Mouse (Mus musculus): ENCODE measurements around the gene 1810043G02Rik. TPM values are rescaled to one million over a fixed set of nuclear protein-coding genes. Genes with fewer than 3 reads are reported as not detected.
"Not testable (repeated sequence)": the region's sequence is repeated elsewhere in the genome, so short reads cannot be mapped to it uniquely, and the experiment has no call there.

1810043G02Rik gene
- 10 to 100 TPM; 10.7 to 13.5 (median 12.2) TPM for total RNA-seq (2022)

DNA sequence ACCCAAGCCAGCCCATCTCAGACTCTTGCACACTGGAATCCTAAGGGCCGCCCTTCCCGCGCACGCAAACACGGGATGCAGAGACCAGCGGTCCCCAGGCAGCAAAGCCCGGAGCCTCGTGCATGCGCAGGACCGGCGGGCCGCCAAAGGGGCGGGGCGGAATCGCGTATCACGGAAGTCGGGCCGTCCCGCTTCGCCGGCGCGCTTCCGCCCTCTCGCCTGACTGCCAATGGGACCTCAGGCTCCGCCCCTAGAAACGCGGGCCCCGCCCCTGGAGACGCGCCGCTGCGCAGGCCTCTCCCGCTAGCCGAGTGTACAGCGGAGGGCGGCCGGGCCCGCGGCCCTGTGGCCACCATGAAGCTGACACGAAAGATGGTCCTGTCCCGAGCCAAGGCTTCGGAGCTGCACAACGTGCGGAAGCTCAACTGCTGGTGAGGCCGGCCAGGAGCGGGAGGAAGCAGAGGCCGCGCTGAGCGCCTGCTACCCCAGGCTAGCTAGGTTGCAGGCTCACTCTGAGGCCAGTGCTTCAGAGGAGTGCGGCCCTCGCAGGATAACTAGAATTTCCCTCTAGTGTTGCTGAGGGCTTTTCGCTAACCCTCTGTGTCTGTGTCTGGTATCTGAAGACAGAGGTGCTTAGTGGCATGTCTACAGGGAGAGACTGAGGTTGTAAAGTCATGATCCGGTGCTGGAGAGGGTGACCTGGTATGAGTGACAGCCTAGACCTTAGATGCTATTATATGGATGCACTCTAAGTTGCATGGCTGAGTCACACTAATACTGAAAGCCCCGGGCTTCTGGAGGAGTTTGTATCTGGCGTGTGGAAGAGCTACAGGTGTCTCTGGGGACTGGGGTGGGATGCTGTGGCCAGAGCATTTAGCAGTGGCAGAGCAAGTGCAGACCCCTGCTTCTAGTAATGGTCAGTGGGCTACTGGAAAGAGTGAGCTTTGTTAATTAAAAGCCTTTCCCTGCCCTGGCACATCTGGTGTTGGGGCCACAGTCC lies at the start of gene 1810043G02Rik:
Gene 1810043G02Rik, plus strand, starts transcription at position 174 of the 1,000 bp plus-strand sequence.
- peak; percentile 99 for DNase-seq (ENCODE audit: low spot score)

DNA sequence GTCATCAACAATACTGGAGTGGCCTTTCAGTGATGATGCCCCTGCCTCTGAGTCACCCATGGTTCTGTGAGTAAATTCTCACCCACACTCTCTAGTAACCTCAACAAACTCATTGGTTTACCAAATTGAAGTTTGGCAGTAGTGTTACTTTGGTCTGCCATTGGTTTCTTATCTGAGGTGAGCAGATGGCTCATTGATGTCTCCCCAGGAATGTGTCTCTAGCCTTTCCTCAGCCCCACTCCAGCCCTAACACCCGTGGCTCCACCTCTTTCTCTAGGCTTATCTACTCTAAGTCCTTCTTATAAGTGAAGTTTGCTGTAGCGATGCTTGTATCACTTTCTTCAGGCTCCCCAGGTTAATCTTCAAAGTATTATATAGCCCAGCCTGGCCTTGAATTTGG lies 38.6 kb upstream of the 1810043G02Rik start:
- no peak for DNase-seq (ENCODE audit: low spot score)

DNA sequence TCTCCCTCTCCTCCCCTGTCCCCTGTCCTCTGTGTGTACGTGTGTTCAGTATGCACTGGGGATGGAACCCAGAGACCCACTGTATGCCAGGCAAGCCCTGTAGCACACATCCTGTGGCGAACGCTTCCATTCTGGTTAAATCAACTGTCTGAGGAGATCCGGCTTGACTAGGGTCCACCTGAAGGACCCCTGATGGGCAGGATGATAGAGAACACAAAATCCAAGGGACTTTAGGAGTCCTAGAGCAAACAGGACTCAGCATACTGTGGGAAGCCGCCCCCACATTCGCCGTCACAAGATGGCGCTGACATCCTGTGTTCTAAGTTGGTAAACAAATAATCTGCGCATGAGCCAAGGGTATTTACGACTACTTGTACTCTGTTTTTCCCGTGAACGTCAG lies 27.9 kb upstream of the 1810043G02Rik start:
- DNase-seq (ENCODE audit: low spot score): not testable (repeated sequence)

DNA sequence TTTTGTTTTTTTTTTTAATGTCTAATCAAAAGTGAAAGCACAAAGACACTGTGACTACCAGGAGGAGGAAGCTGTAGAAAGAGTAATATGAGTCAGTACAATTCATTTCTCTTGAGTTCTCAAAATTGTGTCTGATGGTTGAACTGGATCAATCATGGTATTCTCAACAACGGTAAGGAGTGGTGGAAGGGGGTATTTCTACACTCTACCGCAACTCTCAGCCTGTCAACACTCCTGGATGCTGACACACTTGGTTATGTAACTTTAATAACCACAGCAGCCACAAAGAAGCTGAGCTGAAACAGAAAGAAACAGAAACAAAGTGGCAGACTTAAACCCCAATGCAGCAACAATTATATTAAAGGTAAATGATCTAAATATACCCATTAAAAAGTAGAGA lies 15.6 kb upstream of the 1810043G02Rik start:
- DNase-seq (ENCODE audit: low spot score): no peak

DNA sequence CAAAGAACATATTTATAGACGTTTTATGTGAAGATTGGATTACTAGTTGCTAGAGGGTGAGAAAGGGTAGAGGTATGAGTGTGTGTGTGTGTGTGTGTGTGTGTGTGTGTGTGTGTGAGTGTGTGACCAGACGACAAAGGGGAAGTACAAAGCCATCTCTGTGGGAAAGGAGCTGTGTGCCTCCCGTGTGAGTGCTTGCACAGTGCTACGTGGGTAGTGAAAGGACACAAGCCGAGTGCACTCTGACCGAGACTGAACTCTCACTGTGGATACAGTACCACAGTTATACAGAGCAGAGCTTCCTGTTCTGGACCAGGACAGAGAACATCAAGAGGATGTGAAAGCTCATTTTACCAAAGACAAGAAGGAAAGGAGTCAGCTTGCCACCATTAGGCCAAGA lies 14.4 kb upstream of the 1810043G02Rik start:
- no peak for DNase-seq (ENCODE audit: low spot score)

DNA sequence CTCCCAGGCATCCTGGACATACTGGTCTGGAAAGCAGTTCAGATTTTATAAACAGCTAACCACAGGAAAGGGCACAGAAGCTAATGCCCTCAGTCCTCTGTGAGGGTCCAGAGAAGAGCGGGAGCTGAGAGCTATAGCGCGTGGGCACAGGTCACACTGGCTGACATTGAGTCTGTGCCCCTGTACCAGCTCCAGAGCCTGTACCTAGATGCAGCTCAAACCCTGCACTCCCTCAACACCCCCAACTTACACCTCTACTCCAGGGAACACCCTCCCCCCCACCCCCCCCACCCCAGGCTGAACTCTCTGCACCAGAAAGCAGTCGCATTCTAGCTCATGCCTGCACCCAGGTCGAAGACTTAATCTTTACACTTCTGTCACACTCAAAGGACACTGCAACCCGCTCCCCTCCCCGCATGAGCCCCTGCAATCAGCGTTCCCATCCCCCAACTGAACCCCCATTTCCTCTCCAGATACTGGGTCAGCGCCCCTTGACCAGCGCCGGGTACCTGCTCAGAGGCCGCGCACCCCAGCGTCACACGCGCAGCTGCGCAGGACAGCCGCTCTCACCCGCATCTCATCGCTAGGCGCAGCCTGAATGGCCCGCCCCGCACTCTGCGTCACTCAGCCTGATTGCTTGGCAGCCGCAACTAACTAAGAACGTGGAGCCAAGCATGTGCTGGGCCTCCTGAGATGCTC lies 8.9 kb upstream of the 1810043G02Rik start:
- DNase-seq (ENCODE audit: low spot score): no peak

DNA sequence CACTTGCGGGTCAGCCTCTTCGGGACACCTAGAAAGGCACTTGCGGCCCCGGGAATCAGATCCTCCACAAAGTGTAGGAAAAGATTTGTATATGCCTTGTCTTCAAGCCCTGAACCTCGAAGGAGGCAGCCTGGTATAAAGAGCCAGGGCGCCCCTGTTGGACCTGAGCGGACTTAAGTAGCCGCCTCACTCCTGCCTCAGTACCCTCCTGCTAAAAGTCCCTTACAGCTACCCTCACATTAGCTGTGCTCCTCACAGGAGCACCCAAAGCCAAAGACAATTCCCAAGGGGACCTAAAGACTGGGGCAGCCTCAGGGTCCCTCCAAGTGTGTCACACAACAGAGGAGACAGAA lies 8.4 kb upstream of the 1810043G02Rik start:
- no peak for DNase-seq (ENCODE audit: low spot score)

DNA sequence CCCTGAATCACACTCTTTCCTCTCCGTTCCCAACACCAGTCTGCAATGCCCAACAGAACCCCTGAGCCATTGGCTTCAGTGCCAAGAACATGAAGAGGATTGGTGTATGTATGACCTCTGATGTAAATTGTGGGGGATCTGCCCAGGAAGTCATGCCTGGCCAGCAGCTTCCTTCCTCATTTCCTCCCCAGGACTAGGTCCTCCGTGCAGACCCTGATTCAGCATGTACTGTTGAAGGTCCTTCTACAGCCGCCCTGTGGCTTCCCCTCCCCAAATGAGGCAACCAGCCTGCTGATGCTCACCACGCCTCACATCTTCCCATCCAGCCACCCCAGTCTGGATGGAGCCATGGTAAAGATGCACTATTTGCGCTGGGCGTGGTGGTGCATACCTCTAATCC lies 7.8 kb upstream of the 1810043G02Rik start, which contains the start of gene Trpm2:
Gene Trpm2, minus strand, starts transcription at position 83 of the 400 bp plus-strand sequence.
- peak; percentile 47 for DNase-seq (ENCODE audit: low spot score)

DNA sequence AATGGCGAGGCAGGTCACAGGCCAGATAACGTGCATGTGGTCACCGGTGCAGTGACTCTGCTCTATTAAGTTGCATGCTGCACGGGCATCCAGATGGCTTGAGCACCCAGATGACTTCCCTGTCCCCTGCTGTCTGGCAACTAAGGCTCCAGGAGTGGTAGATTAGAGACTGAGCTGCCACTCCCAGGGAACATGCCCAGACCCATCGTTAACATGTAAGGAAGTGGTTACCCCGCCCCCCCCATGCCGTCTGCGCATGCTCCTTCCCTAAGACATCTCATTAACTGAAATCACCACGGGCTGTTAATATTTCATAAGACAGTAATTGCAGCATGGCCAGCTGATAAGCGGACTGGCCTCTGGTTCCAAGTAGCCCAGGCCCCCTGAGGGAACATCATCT lies 7.1 kb upstream of the 1810043G02Rik start:
- DNase-seq (ENCODE audit: low spot score): no peak

DNA sequence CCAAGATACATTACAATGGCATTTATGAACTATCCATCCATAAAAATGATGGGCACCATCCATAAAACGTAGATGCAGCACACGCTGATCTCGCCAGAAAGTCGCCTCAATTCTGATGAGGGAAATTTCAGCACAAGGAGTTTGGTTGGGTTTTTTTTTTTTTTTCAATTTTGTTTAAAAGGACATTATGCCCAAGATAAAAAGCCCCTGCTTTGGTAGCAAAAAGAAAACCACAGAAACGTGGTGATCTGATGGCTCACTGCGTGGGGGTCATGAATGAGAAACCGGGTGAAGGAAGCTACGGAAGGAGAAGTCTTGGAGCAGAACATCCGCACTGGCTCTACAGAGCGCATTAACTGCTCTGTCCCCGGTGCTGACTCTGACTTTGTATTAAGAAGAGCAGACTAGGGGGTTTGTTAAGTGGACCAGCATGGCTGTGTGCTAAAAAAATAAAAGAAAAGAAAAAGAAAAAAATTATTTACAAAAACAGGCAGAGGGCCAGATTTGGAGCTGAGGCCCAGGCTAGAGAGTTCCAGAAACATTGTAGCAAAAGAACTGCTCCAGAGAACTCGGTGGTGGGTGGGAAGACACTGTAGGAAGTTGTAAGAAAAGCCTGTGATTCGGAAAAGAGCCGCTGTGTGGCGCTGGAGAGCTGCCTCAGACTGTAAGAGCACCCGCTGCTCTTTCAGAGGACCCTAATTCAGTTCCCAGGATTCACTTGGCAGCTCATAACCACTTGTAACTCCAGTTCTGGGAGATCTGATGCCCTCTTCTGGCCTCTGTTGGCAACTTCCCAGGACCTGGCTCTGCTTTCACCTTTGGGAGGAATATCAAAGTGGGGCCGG lies 6.4 kb upstream of the 1810043G02Rik start:
- no peak for DNase-seq (ENCODE audit: low spot score)

DNA sequence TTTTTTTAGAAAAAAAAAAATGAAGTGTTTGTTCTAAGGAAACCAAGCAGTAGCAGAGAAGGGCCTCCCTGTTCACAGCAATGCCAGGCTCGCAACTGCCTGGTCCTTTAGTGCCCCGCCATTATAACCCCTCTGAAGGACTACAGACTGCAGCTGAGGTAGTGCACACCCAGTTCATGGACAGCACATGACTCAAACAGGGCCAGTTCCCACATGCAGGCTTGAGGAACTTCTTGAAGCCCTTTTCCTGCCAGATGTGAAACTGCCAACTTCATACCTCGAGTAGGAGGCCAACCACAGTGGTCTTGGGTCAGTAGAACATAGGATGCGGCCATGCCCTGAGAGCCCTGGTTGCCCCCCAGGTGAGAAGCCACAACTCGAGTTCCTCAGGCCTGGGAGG lies 4.0 kb upstream of the 1810043G02Rik start:
- DNase-seq (ENCODE audit: low spot score): no peak

DNA sequence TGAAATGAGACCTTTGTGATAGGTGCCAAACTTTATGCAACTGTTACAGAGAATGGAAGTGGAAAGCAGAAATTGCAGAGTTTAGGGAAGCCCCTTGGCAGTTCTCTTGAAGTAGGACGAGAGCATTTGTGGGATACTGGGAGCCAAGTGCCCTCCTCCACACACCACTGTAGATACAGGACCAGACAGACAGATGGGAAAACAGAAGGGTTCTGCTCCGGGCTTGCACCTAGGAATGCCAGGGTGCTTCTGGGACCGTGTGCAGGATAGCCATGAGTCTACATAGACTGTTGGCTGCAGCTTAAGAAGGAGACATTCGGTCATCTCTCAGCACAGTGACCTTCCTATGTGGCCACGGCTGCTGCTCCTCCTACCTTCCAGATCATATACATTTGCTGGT lies 3.5 kb upstream of the 1810043G02Rik start:
- no peak for DNase-seq (ENCODE audit: low spot score)

DNA sequence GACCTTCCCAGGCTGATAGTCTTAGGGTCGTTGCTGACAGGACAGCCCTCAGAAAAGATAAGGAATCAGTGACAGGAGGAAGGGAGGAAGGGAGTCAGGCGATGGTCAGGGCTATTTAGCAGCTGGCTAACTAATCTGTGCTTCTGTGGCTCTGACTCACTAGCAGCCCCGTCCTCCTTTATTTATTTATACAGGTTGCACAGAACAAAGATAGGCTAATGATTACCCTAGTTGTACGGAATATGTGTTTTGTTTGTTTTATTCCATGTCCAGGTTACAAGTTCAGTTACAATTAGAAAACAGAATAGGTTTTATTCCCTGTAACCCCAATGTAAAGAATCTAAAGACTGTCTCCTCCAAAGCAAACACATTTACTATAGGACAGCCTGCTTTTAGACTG lies 2.7 kb upstream of the 1810043G02Rik start:
- no peak for DNase-seq (ENCODE audit: low spot score)

DNA sequence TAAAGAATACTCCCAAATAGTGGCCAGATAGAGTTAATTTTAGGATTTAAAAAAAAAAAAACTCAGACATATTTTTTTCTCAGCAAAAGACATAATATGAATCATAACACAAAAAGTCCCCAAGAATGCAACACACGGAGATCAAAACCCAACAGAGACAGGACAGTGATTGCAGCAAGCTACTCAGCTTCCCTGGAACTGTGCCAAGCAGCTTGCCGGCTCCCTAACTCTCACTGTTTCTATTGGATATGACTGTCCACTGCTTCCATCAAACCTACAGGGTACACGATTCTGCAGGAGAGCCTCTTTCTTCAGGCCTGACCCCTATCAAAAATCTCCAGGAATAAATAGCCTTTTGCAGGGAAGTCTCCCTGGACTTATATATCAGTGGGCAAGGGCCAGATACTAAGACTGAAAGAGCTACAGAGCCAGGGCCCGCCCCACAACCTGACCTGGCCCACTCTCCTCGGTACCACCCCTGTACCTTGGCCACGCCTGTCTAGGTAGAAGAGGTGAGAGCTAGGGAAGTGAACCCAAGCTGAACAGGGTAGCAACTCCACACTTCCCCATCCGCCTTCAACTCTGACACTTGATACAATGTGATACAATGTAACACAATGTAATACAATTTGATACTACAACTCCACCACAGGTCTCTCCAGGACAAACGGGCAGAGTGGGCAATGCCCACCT lies 1.7 kb upstream of the 1810043G02Rik start:
- no peak for DNase-seq (ENCODE audit: low spot score)

DNA sequence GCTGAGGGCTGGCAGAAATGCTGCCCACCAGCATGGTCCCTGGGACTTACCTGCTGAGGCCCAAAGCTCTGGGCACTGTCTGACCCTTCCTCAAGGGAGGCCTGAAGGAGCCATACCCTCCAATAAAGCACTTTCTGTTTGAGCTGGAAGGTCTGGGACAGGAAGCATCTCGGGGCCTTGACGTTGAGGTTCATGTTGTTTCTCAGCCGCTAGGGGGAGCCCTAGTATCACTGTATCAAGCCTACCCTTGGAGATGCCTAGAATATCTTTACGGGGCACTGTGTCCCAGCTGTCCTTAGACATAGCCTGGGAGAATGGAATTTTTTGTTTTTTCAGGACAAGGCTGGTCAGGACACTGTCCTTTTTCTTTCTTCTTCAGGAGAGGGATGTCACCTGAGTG lies 6.3 kb downstream of the 1810043G02Rik start:
- peak; percentile 79 for DNase-seq (ENCODE audit: low spot score)

DNA sequence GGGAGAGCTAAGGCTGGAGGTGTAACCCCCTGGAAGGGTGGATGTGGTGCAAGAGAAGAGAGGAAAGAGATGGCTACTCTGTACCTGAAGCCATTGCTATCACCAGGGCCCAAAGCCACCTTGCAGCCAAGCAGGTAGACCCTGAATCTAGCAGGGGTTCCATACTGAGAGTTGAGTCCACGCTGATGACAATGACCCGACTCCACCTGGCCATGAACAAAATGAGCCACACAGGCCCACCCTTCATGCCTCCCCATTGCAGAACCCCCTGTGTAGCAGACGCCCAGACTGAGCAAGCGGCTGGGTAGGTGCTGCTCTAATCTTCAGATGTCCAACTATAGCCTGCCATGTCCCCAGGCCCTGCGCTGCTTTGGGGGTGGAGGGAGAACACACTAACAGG lies 7.5 kb downstream of the 1810043G02Rik start:
- no peak for DNase-seq (ENCODE audit: low spot score)

DNA sequence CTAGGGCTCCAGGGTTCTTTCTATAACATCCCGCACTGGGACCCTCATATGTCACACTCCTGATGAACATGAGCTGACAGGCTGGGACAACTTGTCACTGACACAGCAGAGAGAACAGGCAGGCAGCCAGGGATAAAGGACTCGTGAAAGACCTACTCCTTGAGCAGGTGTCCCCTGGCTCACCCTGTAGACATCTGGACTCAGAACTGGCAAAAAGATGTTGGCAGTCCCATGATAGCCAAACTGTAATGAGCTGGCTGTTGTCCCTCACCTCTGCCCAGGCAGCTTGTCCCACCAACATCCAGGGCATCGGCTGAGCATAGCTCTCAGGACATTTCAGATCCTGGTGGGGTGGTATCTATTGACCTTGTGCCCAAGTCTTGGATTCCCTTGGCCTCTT lies 17.3 kb downstream of the 1810043G02Rik start:
- peak; percentile 48 for DNase-seq (ENCODE audit: low spot score)

DNA sequence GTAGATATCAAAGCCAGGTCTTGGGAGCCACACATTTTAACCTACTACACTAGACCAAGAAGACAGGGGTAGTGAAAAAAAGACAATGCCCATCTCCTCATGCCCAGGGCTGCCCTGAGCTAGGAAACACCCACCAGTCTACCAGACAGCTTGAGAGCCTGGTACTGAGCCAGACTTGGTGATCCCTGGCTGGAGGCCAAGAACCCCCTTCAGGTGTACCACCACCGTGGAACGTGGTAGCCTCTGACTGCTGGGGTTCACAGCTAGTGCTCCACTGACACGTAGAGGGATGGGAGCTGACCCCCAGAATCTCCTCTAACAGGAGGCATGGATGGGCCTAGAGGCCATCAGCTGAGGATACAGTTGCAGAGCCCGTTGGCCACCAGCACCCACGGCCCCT lies 21.9 kb downstream of the 1810043G02Rik start:
- no peak for DNase-seq (ENCODE audit: low spot score)

DNA sequence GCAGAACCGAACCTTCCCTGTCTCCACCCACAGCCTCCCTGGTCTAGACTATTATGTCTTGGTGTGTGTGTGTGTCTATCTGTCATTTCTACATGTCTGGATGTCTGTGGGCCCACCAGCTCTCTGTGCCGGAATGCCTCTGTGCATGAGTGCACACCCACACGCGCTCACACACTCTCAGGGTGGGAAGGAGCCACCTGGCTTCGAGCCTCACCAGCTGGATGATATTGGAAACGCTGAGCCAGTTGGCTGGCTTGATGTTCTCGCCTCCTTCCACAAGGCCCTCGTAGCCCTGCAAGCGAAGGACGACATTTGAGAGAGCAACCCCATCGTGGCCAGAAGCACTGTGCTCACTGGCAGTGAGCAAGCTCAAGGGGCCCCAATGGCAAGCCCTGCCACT lies 23.5 kb downstream of the 1810043G02Rik start:
- peak; percentile 50 for DNase-seq (ENCODE audit: low spot score)

DNA sequence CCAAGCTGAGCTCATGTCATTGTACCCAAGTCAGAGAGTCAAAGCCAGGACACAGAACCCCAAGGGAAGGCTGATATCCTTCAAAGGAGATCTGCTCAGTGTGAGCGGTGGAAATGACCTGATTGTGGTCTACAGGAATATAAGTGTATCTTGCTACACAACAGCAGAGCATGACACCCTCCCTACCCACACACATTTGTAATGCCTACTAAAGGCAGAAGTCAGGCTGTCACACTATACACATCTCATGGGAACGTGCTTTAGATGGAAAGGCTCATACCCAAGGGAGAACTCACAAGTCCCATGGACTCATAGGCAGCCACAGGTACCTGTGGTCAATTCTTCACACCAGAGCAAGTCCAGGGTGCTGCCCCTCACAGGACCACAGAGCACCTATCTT lies 24.0 kb downstream of the 1810043G02Rik start:
- no peak for DNase-seq (ENCODE audit: low spot score)

DNA sequence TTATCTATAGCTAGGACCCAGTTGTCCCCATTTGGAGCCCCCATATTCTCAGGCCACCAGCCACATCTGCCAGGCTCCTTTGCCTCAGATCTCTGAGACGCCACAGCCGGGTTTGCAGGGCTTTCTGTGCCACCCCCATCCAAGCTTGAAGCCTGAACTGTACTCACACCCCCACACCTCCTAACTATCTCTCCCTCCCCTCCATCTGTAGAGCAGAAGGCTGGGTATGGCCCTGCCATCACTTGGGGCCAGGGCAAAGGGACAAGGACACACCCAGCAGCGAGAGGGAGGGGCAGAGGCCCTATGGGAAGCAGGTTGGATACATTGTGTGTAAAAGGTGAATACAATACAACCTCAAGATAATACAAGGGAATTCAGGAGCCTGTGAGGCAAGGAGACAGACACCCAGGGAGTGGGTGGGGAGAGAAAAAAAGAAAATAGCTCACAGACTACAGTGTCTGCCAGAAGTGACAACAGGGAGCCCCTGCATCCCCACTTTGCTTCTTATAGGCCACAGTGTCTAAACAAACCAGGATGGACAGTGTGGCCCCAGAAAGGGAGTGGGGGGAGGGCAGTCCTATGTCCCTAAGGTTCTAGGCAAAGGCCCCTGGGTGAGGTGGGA lies 26.3 kb downstream of the 1810043G02Rik start:
- no peak for DNase-seq (ENCODE audit: low spot score)
